Mouse (Mus musculus) heart, adult 11 months (tissue): ENCODE measurements around the gene Fxyd4.

Source experiments
- DNase-seq: peaks from one replicate; pipeline ENCODE4 v3.0.0; 2022

Gene Fxyd4

GRCm38 (mm10) chr6:117890257-117890656, 47.2 kb downstream of the Fxyd4 start:
- no peak for DNase-seq

- DNase-seq, result no peak
Observed at GRCm38 (mm10) chr6:117888642-117889096, 48.8 kb downstream of the Fxyd4 start.

- no peak for DNase-seq
Observed at GRCm38 (mm10) chr6:117888032-117888431, 49.5 kb downstream of the Fxyd4 start.

GRCm38 (mm10) chr6:117885943-117886342, 51.5 kb downstream of the Fxyd4 start:
- no peak for DNase-seq
